Mouse (Mus musculus) fat pad, adult 2 months (tissue): ENCODE data around the gene Phf24.
"Not testable (repeated sequence)": the region's sequence is repeated elsewhere in the genome, so short reads cannot be mapped to it uniquely, and the experiment has no call there.

Experiments
- DNase-seq: peaks from one replicate; pipeline ENCODE4 v3.0.0-alpha.2; 2011; ENCODE audit warnings: low read depth, low spot score; ENCODE audit errors: extremely low read depth

Phf24 gene

DNA sequence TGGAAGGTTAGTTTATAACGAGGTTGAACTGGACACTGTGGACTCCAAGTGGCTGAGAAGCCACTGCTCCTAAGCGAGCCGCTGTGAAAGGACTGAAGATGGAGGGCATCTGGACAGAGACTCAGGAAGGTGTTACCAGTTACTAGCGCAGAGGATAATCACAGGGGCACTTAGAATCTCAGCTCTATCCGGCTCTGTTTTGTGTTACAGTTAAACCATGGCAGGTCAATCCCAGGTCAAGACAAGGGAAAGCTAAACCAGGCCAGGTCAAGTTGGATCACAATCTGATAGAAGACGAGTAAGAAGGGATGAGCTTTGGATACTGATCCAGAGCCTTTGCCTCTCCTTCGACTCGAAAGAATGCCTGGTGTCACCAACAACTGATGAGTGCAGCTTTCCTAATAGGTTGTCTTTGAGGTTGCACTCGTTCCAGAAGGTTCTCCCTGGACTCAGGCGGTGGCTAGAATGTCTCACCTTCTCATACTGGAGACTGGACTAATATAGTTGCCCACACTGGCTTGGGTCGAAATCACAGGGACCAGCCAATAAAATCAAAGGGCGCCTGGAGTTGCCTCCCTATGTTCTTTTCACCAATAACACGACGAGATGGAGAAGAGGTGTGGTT lies 32.7 kb downstream of the Phf24 start:
- no peak for DNase-seq

DNA sequence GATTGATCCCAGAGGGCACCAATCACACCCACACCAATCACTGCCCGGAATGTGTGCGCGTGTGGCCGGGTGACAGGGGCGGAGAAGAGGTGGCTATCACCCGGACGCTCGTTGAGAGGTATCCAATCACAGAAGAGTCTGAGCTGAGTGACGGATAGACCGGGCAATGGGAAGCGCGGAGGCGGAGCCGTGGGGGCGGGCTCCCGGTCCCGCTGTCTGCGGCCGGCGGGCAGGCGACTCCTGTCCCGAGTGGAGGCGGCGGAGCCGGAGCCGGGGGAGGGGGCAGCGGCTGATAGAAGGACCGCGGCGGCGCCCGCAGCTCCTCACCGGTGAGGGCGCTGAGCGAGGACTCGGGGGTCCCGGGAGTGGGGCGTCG lies 33.2 kb downstream of the Phf24 start, which contains the start of gene Dnajb5:
Gene Dnajb5, plus strand, starts transcription at position 139 of the 376 bp plus-strand sequence.
- peak; percentile 76 for DNase-seq

DNA sequence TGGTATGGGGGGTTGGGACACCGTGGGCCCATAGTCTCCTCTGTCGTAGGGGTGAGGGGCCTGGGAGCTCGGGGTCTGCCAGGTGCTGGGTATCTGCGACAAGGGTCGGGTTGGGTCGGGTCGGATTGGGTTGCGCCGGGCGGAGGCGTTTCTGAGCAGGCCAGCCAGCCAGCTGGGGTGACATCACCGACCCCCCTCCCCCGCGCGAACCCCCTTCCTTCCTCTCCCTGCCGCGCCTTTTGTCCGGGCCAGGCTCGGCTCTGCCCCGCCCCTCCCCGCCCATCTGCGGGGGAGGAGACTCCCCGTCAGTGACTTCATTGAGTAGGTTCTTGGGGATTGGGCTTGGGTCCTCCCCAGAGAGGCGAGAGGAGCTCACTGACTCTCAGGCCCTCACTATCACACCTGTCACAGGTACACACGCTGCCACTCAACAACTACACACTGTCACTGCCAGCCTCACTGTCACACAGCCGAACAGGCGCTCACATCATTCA lies 33.7 kb downstream of the Phf24 start:
- no peak for DNase-seq

DNA sequence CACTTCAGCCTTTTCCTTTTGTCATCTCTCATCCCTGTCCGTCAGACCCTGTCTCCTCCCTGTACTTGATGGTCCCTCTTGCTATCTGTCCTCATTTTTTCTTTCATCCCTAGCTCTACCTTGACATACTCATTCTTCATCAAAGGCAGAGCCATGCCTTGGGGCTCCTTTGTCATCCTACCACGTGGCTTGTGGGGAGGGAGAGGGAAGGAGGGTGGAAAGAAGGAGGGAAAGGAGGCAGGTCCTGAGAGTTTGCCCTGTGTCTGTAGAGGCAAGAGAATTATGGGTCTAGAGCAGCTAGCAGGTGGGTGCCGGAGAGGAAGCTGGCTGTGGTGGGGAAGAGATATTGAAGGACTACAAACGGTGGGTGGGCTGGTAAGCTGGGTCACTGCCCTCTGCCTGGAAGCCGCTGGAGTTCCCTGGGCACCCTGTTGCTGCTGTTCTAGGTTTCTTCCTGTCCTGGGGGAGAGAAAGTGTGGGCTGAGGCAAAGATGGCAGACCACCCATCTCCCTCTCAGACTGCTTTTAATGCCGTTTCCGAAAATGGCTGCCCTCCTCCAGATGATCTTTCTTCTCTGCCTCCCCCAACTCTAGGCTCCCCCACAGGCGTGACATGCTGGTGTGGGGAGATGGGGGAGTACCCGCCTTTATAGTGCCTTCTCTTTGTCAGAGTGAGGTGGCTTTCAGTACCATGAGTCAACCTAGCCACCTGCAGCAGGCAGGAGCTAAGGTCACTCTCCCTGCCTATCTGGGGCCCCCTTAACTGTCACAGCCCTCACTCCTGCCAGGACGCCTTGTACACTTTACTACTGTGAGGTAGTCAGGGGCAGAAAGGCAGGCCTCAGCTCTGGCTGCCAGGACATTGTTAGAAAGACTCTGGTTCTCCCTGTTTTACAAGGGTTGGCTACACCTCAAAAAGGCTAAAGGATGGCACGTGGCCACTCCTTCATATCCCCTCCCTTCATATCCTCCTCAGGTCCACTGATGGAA lies 35.0 kb downstream of the Phf24 start:
- DNase-seq, result no peak

DNA sequence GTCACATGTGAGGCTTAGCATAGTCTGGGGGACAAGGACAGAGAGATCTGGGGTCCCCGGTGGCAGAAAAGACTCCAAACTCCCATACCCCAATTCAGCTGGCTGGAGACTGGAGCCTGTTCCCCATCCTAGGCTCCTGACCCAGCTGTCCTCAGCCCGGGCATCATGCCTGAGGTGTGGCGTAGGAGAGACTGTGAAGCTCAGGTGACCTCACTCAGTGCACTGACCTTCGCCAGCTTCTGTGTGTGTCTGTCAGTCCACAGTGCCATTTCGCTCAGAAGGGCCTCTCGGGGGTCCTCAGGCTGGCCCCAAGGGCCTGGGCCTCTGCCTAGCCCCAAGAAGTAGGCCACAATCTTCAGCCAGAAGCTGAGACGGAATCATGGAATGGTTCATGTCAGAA lies 36.1 kb downstream of the Phf24 start:
- no peak for DNase-seq

DNA sequence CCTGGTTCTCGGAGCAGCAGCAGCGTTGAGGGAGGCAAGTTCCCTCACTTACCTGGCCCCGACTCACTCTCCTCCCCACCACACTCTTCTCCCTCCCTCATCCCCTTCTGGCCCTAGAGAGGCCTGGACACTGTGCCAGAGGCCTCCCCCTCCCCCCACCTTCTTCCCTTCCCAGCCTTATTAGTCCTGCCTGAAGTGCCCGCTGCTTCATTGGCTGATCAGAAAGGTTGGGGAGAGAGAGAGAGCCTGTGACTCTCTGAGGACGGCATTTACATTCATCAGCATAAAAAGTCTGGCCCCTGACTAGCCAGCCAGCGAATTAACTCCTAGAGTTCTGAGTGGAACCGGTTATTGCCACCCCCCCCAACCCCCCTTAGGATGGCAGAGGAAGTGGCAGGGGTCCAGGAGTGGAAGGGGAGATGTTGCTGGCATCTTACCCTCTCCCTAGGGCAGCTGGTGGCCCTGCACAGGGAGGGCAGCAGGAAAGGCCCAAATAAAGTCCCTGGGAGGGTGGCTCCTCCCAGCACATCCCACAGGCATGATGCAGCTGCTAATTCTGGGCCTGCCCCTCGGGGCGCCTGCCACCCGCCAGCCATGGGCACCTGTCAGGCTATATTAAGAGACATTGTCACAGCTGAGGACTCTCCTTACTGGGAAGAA lies 37.1 kb downstream of the Phf24 start:
- DNase-seq, result no peak

DNA sequence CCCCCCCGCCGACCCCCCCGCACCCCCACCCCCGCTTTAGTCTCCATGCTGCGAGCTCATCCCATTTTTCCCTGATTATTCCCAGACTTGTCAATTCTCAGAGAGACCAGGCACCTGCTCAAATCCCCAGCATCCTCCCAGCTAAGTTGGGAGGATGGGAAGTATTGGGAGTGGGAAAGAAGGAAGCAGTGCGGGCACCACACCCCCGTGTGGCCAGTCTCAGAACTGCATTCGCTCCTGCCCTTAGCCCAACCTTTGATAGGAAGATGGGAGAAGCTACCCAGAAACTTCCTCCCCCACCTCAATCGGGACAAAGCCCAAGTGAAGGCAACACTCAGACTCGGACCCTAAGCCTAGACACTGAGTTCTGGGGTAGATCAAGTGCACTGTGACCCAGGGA lies 37.8 kb downstream of the Phf24 start:
- DNase-seq, result no peak

DNA sequence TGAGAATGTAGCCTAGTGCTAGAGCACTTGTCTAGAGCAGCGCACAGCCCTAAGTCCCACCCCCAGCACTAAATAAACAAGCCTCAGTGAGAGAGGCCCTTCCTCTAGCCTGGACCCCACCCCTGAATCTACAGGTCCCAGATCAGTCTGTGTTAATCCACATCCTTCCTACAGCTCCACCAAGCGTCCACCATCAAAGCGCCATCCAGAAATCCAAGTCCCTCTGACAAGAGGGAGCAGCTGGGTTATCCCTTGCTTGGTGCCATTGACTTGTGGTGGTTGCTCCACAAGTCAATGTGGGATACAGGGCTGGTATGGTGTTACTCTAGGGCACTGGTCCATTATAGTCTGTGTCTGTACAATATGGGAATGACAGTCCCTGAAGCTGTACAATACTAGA lies 38.7 kb downstream of the Phf24 start:
- DNase-seq, result no peak

DNA sequence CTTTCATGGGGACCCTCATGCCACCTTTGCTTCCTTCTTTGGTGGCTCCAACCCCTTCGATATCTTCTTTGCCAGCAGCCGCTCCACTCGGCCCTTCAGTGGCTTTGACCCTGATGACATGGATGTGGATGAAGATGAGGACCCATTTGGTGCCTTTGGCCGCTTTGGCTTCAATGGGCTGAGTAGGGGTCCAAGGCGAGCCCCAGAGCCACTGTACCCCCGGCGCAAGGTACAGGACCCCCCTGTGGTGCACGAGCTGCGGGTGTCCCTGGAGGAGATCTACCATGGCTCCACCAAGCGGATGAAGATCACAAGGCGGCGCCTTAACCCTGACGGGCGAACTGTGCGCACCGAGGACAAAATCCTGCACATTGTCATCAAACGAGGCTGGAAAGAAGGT lies 40.1 kb downstream of the Phf24 start:
- no peak for DNase-seq

DNA sequence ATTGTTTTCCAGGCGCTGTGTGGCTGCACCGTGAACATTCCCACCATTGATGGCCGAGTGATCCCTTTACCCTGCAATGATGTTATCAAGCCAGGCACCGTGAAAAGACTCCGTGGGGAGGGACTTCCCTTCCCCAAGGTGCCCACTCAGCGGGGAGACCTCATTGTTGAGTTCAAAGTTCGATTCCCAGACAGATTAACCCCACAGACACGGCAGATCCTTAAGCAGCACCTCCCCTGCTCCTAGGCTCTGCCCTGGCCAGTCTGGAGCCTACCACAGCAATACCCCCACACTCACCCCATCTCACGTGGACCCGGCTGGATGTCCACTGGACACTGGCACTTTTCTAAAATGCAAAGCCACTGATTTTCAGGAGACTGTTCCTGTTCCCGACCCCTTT lies 40.8 kb downstream of the Phf24 start:
- no peak for DNase-seq

DNA sequence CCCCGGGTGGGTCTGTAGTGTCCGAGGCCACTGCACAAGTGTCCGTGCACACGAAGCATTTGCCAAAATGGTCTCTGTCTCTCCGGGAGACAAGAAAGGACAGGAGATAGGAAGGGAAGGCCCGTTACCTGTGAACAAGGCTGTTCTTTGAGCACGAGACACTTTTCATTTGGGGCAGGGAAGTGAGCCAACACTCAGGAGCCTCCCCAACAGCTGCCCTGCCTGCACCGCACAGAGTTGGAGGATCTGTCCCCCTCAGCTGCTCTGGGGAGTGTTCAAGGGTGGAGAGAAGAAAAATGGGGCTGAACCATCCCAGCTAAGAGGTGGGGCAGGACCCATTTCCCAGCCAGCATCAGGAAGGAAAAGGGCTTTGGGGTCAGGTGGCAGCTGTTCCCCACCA lies 41.5 kb downstream of the Phf24 start:
- DNase-seq, result no peak

DNA sequence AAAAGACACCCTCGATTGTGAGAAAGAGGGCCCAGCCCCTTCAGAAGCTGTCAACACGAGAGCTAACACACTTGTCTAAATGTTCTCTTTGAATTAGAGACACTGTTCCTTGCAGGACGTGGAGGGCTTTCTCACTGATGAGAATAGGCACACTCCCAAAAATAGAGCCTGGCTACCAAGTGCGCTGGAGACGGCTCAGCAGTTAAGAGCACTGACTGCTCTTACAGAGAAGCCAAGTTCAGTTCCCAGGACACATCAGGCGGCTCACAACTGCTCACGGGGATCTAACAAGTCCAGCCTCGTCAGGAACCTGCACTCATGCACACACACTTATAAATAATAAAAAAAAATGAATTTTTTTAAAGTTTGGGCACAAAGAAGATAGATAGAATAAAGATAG lies 42.5 kb downstream of the Phf24 start:
- DNase-seq, result no peak

DNA sequence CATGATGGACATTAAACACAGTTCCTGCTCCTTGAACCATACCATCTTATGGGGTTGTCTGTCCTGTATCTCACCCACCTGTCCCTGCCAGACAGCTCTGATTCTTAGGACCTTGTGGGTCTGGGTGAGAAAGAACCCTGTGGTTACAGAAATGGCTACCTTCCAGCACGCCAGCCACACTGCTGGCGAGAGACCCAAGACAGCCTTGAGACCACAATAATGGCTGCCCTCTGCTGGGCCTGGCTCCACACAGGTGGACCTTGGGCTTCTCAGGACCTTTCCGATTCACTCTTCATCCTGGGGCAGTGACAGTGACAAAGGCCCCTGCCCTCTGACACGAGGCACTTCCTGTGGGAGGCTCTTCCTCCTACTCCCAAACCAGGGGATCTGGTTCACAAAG lies 42.9 kb downstream of the Phf24 start:
- DNase-seq, result no peak

DNA sequence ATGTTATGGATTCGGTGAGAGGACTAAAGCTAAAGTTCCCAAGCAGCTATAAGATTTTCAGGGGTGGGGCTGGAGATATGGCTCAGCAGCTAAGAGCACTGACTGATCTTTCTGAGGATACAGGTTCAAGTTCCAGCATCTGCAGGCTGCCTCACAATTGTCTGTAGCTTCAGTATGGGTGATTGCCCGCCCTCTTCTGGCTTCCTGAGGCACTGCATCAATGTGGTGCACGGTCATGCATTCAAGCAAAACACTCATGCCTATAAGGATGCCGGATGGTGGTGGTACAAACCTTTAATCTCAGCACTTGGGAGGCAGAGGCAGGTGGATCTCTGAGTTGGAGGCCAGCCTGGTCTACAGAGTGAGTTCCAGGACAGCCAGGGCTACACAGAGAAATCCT lies 45.1 kb downstream of the Phf24 start:
- no peak for DNase-seq

DNA sequence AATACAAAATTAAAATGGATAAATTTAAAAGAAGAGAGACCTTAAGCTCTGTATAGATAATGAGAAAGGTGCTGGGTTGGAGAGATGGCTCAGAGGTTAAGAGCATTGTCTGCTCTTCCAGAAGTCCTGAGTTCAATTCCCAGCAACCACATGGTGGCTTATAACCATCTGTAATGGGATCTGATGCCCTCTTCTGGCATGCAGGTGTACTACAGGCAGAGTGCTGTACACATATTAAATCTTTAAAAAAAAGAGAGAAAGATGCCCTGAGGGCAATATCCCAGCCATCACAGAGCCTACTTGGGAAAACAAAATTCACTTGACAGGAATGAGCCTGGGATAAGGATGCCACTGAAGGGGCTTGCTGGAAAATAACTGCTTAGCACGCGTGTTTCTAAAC lies 47.0 kb downstream of the Phf24 start:
- no peak for DNase-seq

DNA sequence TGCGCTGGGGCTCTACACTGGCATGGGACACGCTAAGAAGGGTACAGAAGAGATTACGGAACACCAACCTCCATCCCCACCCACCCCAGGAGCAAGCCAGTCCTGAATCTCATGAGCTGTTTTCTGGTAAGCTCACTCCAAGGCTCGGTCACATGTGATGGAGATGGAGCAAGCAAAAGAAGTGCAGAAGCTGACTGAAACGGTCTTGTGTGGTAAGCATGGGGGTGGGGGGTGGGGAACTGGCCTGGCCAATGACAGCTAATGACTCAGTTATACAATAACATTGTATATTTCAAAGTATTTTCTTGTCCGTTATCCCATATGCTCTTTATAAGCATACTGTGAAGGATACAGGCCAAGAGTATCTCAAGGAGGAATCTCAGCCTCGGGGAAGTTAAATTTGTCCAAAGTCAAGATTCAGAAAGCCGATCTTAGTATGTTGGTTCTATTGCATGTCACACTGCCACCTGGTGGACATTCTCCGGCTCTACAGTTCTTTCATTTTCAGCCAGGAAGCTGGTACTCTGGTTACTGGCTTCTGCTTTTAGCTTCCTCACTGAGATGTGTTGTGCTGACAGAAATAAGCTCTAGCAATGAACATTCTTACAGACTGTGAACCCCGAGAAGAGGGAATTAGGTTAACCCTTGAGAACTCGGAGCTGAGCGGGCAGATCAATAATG lies 48.7 kb downstream of the Phf24 start:
- no peak for DNase-seq

DNA sequence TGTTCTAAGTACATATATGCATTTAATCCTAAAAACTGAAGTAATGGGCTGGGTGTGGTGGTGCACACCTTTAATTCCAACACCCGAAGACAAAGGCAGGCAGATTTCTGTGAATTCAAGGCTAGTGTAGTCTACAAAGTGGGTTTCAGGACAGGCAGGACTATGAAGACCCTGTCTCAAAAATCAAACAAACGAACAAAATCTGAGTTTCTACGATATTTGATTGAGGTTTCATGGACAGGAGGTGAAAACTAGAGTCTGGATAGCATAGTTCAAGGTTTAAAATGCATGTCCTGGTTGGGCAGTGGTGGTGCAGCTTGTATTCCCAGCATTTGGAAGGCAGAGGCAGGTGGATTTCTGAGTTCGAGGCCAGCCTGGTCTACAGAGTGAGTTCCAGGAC lies 52.8 kb downstream of the Phf24 start, which contains the start of gene 1700022I11Rik:
Gene 1700022I11Rik, plus strand, starts transcription at position 301 of the 400 bp plus-strand sequence.
- no peak for DNase-seq

DNA sequence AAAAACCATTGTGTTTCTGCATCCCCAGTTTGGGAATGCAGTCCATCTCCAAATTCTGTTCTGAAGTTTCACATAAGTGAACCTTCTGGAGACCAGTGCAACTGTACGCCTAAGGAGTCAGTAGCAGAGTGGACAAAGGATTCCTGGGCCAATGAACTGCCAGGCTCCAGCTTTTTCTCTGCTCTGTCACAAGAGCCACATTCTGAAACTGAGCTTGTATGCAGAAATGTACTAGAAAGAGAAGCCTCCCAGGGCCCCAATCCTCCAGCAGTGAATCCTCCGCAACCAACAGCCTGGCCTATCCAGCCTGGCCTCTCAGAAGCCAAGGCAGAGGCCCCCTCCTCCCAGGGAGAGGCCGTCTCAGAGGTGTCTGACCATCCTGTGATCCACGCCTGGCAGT lies 56.5 kb downstream of the Phf24 start:
- no peak for DNase-seq

DNA sequence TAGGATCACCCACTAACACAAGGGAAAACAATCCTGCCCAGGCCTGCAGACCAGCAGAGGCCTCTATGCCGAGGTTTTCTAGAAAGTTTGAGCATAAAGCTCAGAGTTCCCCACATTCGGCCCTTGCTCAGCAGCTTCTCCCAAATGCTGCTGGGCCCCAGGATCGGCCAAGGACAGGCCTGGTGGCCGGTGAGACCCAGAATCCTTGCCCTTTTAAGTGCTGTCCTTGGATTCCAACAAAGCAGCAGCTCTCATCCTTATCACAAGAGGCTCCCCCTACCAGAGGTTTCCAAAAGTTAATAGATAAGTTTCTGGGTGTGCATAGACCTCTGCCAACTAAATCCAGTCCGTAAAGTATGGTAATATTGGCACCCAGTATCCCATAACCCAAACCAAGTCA lies 57.4 kb downstream of the Phf24 start:
- DNase-seq, result no peak

DNA sequence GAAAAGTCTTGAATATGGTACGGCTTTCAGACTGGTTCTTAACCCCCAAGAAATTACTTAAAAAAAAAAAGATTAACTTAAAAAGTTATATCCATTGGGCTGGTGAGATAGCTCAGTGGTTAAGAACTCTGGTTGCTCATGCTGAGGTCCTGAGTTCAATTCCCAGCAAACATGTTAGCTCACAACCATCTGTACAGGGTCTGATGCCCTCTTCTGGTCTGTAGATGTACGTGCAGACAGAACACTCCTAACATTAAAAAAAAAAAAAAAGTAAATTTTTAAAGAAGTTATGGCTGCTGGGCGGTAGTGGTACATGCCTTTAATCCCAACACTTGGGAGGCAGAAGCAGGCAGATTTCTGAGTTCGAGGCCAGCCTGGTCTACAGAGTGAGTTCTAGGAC lies 61.6 kb downstream of the Phf24 start:
- no peak for DNase-seq

DNA sequence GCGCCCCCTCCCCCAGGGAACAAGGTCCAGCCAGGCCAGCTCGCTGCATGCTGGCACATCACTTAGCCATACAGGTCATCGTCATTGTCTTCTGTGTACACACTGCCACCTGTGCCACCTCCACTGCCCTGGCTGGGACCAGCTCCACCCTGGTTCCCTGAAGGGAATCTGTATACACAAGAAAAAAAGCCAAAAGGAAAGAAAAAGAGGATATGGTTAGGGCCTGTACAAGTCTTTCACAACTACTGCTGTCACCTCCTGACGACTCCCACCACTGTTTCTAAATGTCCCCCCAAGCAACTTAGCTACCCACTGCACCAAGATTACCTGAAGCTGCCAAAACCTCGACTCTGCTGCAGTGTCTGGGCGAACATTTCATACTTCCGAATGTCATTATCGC lies 64.0 kb downstream of the Phf24 start:
- DNase-seq, result not testable (repeated sequence)
